Mouse (Mus musculus) spleen, postnatal 36 days (tissue): ENCODE data around the gene Olfr715.
"Not testable (repeated sequence)": the region's sequence is repeated elsewhere in the genome, so short reads cannot be mapped to it uniquely, and the experiment has no call there.

Experiments used
- DNase-seq, 2 experiments: peaks; one replicate each; pipeline ENCODE4 v3.0.0; 2022; ENCODE audit warnings: low spot score in 2 of 2, mixed read lengths in 1 of 2

Gene Olfr715

GRCm38 (mm10) chr7:107130983-107131382 lies at the start of gene Olfr715:
Gene Olfr715, minus strand, starts transcription at chr7:107131083.
- not testable (repeated sequence) for DNase-seq

DNA sequence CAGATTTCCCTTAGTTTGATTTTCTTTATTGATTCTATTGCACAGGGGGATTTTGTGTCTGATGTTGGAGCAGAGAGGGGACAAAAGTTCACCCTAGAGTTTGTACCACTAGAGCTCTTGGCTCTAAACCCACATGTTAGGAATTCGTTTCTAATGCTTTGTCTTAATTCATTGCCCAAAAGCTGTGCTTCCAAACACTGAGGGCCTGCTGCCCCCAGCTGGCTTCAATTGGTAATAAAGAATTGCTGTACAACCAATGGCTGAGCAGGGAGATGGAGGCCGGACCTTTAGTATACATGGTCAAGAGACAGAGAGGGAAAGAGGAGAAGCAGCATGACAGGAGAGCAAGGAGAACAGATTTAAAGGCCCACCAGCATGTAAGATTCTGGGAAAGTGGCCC lies 49.5 kb upstream of the Olfr715 start:
- no peak for DNase-seq

DNA sequence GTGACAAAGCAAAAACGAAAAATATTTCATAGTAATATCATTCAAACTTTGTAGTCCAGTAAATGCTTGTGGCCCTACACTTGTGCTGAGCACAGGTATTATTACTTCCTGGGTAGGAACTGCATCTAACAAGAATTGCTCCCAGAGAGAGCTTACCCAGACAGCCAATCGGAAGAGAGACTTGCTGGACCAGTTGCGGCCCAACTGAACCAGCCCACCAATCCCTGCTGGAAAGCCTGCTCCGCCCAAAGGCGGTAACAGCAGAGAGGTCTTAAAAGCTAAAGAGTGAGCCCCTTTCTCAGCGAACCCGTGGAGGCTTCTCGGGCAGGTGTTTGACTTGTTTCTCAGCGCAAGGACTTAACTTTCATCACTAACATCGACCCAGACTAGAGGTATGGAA lies 35.8 kb upstream of the Olfr715 start, which contains the start of gene Nlrp14:
Gene Nlrp14, plus strand, starts transcription at position 301 of the 400 bp plus-strand sequence.
- DNase-seq, result no peak

DNA sequence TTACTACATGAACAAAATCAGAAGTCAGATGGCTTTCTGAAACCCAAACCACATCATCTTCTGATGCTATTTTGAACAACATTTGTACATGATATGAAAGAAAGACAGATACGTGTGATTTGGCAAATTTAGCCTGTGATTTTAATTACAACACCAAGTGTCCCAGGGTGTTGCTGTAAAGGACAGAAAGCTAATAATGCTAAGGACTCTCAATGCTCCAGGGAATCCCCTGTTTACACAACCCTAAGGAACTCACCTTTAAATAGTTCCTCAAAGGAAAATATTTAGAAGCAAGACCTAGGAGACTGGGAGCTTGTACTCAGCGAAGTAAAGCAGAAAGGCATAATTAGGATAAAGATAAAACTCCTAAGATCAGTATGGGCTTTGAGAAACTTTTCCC lies 7.1 kb upstream of the Olfr715 start, which contains the start of gene Olfr716:
Gene Olfr716, plus strand, starts transcription at position 301 of the 400 bp plus-strand sequence.
- not testable (repeated sequence) for DNase-seq

DNA sequence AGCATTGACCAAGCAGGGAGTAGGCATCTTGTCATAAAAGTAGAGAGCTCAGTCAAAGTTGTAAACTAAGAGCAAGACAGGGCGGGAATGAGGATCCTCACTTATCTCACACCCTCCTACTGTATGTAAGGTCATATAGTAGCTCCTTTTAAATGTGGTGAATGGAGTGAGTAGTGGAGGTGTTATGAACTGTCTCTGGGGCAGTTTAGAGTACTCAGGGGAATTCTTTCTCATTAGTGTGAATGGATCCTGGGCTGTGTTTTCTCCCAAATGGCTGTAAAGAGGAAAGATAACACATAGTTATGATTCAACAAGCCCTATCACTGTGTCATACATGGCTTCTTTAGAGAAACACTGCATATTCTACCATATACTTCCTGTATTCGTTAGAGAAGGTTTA lies 20.6 kb downstream of the Olfr715 start, which contains the start of gene Olfr715b:
Gene Olfr715b, minus strand, starts transcription at position 101 of the 400 bp plus-strand sequence.
- DNase-seq, result not testable (repeated sequence)

GRCm38 (mm10) chr7:107092920-107093319 lies 38.0 kb downstream of the Olfr715 start, which contains the start of gene Olfr17:
Gene Olfr17, plus strand, starts transcription at chr7:107093220.
- no peak for DNase-seq
